Mouse (Mus musculus): ENCODE results near the gene Ddt. TPM values are rescaled to one million over a fixed set of nuclear protein-coding genes. Genes with fewer than 3 reads are reported as not detected.

Gene Ddt
- 20.6 TPM for polyA plus RNA-seq (2015; fragmentation: Illumina TruSeq; extraction: RNeasy Lipid Tissue Mini Kit (QIAGEN cat#74804); ENCODE audit: insufficient read depth, low replicate concordance)

GRCm38 (mm10) chr10:75772795-75773664, at the start of gene Ddt:
Gene Ddt (minus strand): TSS chr10:75773414.

GRCm38 (mm10) chr10:75822443-75822842, 49.2 kb upstream of the Ddt start, which contains the start of gene Gstt4:
Gene Gstt4 (minus strand): TSS chr10:75822543.

GRCm38 (mm10) chr10:75798176-75798696, 25.0 kb upstream of the Ddt start, which contains the start of gene Gstt1:
Gene Gstt1 (minus strand): TSS chr10:75798584.

DNA sequence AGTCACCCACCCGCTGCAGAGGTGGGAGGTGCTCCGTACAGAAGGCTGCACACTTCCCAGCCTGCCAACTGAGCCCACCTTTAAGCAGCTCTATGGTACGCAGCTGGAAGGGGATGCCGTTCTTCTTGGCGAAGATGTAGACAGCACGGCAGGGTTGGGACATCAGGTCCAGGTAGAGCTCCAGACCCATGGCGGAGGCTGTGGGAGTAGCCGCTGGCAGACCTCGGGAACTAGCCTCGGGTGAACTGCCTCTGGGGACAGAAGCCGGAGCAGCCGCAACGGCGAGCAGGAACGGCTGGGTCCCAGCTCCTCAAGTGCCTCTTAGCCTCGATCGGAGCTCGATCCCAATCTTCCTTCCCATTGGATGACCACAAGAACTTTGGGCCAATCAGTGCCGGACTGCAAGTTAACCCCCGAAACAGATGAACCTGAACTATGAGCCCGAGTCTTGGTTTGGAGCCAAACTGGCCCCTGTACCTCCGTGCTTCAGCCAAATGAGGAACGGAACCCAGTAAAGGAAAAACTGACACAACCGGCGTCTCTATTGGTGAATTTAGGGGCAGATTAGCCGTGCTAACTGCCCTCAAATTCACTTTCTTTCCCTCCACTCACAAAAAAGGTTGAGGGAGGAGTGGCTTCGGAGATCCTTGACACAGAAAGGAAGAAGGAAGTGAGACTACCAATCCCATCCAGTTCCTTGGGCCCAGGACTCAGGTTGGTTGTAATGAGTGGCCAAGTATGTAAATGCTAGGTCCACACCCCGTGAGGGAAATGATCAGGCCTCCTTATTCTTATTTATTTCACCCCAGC, 7.8 kb upstream of the Ddt start, which contains the start of the genes Gm20441 and Gstt3:
Gene Gm20441 (minus strand): TSS at position 186 of the 810 bp plus-strand sequence.
Gene Gstt3 (minus strand): TSS at position 646 of the 810 bp plus-strand sequence.

GRCm38 (mm10) chr10:75763682-75764518, 9.3 kb downstream of the Ddt start, which contains the start of gene Cabin1:
Gene Cabin1 (minus strand): TSS chr10:75764341.

Other genes with a start within 250 kb of the Ddt start
- 2.1 TPM for gene Lrrc75b, start 213.1 kb downstream of the Ddt start, polyA plus RNA-seq (2015; fragmentation: Illumina TruSeq; extraction: RNeasy Lipid Tissue Mini Kit (QIAGEN cat#74804); ENCODE audit: insufficient read depth, low replicate concordance)
- gene Ggt1, start 211.8 kb downstream of the Ddt start, polyA plus RNA-seq (2015; fragmentation: Illumina TruSeq; extraction: RNeasy Lipid Tissue Mini Kit (QIAGEN cat#74804); ENCODE audit: insufficient read depth, low replicate concordance), result 3.0 TPM
- 11.0 TPM for gene Ggt5, start 184.1 kb downstream of the Ddt start, polyA plus RNA-seq (2015; fragmentation: Illumina TruSeq; extraction: RNeasy Lipid Tissue Mini Kit (QIAGEN cat#74804); ENCODE audit: insufficient read depth, low replicate concordance)
- 6.8 TPM for gene Susd2, start 129.4 kb downstream of the Ddt start, polyA plus RNA-seq (2015; fragmentation: Illumina TruSeq; extraction: RNeasy Lipid Tissue Mini Kit (QIAGEN cat#74804); ENCODE audit: insufficient read depth, low replicate concordance)
- gene Cabin1, start 9.1 kb downstream of the Ddt start, polyA plus RNA-seq (2015; fragmentation: Illumina TruSeq; extraction: RNeasy Lipid Tissue Mini Kit (QIAGEN cat#74804); ENCODE audit: insufficient read depth, low replicate concordance), result 20.7 TPM
- gene Gm20441, start 7.5 kb upstream of the Ddt start, polyA plus RNA-seq (2015; fragmentation: Illumina TruSeq; extraction: RNeasy Lipid Tissue Mini Kit (QIAGEN cat#74804); ENCODE audit: insufficient read depth, low replicate concordance), result not detected
- 4.1 TPM for gene Gstt3, start 8.0 kb upstream of the Ddt start, polyA plus RNA-seq (2015; fragmentation: Illumina TruSeq; extraction: RNeasy Lipid Tissue Mini Kit (QIAGEN cat#74804); ENCODE audit: insufficient read depth, low replicate concordance)
- gene Gstt1, start 25.2 kb upstream of the Ddt start, polyA plus RNA-seq (2015; fragmentation: Illumina TruSeq; extraction: RNeasy Lipid Tissue Mini Kit (QIAGEN cat#74804); ENCODE audit: insufficient read depth, low replicate concordance), result 12.8 TPM
- gene Gstt4, start 49.1 kb upstream of the Ddt start, polyA plus RNA-seq (2015; fragmentation: Illumina TruSeq; extraction: RNeasy Lipid Tissue Mini Kit (QIAGEN cat#74804); ENCODE audit: insufficient read depth, low replicate concordance), result not detected
- gene Gstt2, start 64.0 kb upstream of the Ddt start, polyA plus RNA-seq (2015; fragmentation: Illumina TruSeq; extraction: RNeasy Lipid Tissue Mini Kit (QIAGEN cat#74804); ENCODE audit: insufficient read depth, low replicate concordance), result 22.7 TPM
- gene Mif, start 86.8 kb upstream of the Ddt start, polyA plus RNA-seq (2015; fragmentation: Illumina TruSeq; extraction: RNeasy Lipid Tissue Mini Kit (QIAGEN cat#74804); ENCODE audit: insufficient read depth, low replicate concordance), result 17.0 TPM
- gene Derl3, start 120.0 kb upstream of the Ddt start, polyA plus RNA-seq (2015; fragmentation: Illumina TruSeq; extraction: RNeasy Lipid Tissue Mini Kit (QIAGEN cat#74804); ENCODE audit: insufficient read depth, low replicate concordance), result 9.6 TPM
- 46.5 TPM for gene Smarcb1, start 148.2 kb upstream of the Ddt start, polyA plus RNA-seq (2015; fragmentation: Illumina TruSeq; extraction: RNeasy Lipid Tissue Mini Kit (QIAGEN cat#74804); ENCODE audit: insufficient read depth, low replicate concordance)
- gene Chchd10, start 159.7 kb upstream of the Ddt start, polyA plus RNA-seq (2015; fragmentation: Illumina TruSeq; extraction: RNeasy Lipid Tissue Mini Kit (QIAGEN cat#74804); ENCODE audit: insufficient read depth, low replicate concordance), result 16.9 TPM
- 2.9 TPM for gene Mmp11, start 163.1 kb upstream of the Ddt start, polyA plus RNA-seq (2015; fragmentation: Illumina TruSeq; extraction: RNeasy Lipid Tissue Mini Kit (QIAGEN cat#74804); ENCODE audit: insufficient read depth, low replicate concordance)
- 3.4 TPM for gene Gm867, start 167.3 kb upstream of the Ddt start, polyA plus RNA-seq (2015; fragmentation: Illumina TruSeq; extraction: RNeasy Lipid Tissue Mini Kit (QIAGEN cat#74804); ENCODE audit: insufficient read depth, low replicate concordance)
- 49.1 TPM for gene Vpreb3, start 169.6 kb upstream of the Ddt start, polyA plus RNA-seq (2015; fragmentation: Illumina TruSeq; extraction: RNeasy Lipid Tissue Mini Kit (QIAGEN cat#74804); ENCODE audit: insufficient read depth, low replicate concordance)
- gene Gm5134, start 181.1 kb upstream of the Ddt start, polyA plus RNA-seq (2015; fragmentation: Illumina TruSeq; extraction: RNeasy Lipid Tissue Mini Kit (QIAGEN cat#74804); ENCODE audit: insufficient read depth, low replicate concordance), result 1.8 TPM

Measured in spleen, adult 10 weeks (tissue).